Mouse (Mus musculus): ENCODE measurements at regions not wholly inside any gene's neighbourhood (a gene's known extent, or its start where the extent isn't known, plus 50 kb on each side); places are given as distances from the start of the nearest gene placed in this dataset.
A peak's percentile ranks its signal among the peaks of the same experiment; 100 is the strongest.

DNA sequence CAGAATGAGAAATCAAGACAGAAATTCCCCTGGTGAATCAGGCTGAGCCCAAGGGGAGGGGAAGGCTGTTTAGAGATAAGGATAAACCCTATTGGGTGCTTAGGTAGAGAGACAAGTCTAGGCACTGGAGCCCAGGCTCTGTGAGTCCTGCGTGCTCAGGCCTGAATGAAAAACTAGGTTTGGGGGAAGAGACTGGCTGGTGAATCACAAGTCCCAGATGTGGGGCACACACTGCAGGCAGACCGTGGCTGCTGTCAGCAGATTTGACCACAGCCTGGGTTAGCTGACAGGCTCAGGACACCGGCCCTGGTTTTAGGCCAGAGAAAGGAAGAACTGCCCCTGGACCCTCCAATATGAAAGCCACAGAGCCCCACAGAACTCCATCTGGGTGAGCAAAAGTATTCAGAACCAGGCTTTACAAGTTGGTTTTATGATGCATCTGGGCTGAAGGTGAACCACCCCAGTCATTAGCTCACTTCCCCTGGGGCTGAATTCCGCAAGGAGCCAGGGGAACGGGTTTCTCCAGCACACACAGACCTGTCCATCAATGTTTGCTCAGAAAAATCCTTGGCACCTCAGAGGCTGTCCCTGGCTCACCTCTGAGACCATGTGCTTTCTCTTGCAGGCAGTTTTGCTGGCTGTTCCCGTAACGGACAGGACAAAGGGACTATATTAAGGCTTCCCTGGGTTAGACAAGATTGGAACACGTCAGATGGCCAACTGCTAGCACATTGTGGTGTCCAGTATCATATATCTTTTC, 73.8 kb upstream of the Eif4g2 start:
- WGBS, result 37% methylated on average over 8 of the region's 8 CpGs
- Histone ChIP-seq H3K27me3 (replicated peaks) (no peaks in the 10 kb centered on the region), H3K9ac (no peak overlapping the region), H3K27ac (peak overlapping the region; percentile 79), H3K4me1 (replicated peaks) (peaks cover 21% of the 10 kb centered on the region), H3K9me3 (no peaks in the 10 kb centered on the region), H3K36me3 (no peaks in the 10 kb centered on the region), H3K4me3 (replicated peaks) (no peak overlapping the region), H3K4me2 (replicated peaks) (peak overlapping the region; percentile 19; the same call in 1 of the 2 replicates)
- peak; percentile 76 for ATAC-seq

DNA sequence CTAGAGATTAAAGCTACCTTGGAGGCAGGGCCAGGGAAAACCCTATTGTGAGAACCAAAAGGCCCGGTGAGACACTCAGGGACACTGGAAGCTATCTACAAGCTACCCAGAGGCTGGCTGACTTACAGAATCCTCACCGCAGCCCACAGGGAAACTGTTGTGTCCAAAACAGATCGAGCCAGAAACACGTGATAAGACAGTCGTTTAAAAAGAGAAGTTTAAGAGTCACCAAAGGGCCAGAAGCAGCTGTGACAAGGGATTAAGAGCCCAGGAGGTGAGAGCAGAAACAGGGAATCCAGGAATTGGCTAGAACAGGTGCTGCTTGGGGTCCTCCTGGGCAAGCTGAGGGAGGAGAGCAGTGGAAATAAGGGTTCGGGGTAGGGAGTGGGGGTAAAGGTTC, 73.2 kb upstream of the Eif4g2 start:
- WGBS, result 61% methylated on average over 6 of the region's 6 CpGs
- Histone ChIP-seq H3K27ac (0 out of 2 replicates have a peak overlapping the region, but pooled peaks have one; percentile 79), H3K9ac (no peak overlapping the region), H3K4me2 (replicated peaks) (no peak overlapping the region), H3K36me3 (no peaks in the 10 kb centered on the region), H3K4me1 (replicated peaks) (peaks cover 21% of the 10 kb centered on the region), H3K27me3 (replicated peaks) (no peaks in the 10 kb centered on the region), H3K4me3 (replicated peaks) (no peak overlapping the region), H3K9me3 (no peaks in the 10 kb centered on the region)
- no peak for ATAC-seq

DNA sequence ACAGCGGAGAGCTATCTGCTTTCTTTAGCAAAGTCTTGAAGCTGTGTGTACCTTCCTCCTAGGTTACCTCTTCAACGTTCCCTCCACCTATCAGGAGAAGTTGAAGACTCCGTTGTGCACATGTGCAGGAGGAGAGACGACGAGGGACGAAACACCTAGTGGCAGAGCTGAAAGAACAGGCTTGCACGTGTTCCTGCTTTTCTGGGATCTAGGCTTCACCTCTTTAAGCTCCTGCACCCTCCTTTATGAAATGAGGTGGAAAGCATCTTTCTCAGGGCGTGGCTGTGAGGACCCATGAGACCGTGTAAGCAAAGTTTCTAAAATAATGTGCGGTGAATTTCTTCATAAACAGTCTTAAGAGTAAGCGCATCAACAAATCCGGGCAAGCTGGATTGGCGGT, 71.4 kb upstream of the Eif4g2 start:
- Histone ChIP-seq H3K4me1 (replicated peaks) (peaks cover 21% of the 10 kb centered on the region), H3K4me3 (replicated peaks) (no peak overlapping the region), H3K9me3 (no peaks in the 10 kb centered on the region), H3K9ac (no peak overlapping the region), H3K27me3 (replicated peaks) (no peaks in the 10 kb centered on the region), H3K27ac (no peak overlapping the region), H3K36me3 (no peaks in the 10 kb centered on the region), H3K4me2 (replicated peaks) (no peak overlapping the region)
- no peak for ATAC-seq
- 80% methylated on average over 13 of the region's 13 CpGs for WGBS

DNA sequence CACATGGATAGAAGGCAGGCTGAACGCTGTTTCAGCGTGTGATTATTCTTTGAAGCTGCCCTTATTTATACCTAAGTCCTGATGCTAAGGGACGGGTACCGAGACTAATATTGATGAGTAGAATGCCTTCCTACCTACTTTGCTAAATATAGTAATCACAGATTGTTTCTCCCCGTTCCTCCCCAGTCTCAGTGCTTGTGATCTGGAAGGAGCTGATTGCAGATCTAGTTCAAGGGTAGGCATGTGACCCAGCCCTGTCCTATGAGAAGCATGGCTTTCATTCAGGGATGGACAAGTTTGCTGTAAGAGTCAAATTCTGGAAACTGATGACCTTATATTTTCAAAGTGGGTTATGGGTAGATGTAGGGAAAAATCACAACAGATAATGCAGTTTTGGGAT, 67.7 kb upstream of the Eif4g2 start:
- WGBS, result 81% methylated on average over 5 of the region's 5 CpGs
- no peak for ATAC-seq
- no peak overlapping the region for H3K4me3 ChIP-seq (replicated peaks)
- no peak overlapping the region for H3K27ac ChIP-seq
- H3K36me3 ChIP-seq, result no peaks in the 10 kb centered on the region
- H3K9me3 ChIP-seq, result no peaks in the 10 kb centered on the region
- no peaks in the 10 kb centered on the region for H3K4me1 ChIP-seq (replicated peaks)
- no peak overlapping the region for H3K9ac ChIP-seq
- H3K27me3 ChIP-seq (replicated peaks), result no peaks in the 10 kb centered on the region
- H3K4me2 ChIP-seq (replicated peaks), result no peak overlapping the region

DNA sequence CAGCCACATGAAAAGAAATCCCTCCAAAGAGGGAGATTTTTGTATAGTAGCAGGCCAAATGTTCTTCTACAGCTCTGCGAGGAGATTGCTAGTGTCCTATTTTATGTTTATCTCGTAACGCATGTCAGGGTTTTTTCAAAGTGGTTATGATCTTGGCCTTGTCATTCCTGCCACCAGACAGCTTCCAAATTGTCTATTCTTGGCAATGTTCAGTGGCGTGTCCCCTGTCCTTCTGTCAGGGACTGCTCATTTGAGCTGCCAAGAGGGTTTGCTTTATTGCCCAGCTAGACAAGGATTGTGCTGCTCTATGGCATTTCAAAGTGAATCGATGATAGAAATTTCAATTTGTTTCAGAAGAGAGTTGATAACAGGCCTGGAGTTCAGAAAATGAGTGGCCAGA, 67.3 kb upstream of the Eif4g2 start:
- Histone ChIP-seq H3K9me3 (no peaks in the 10 kb centered on the region), H3K27ac (no peak overlapping the region), H3K4me1 (replicated peaks) (no peaks in the 10 kb centered on the region), H3K9ac (no peak overlapping the region), H3K4me3 (replicated peaks) (no peak overlapping the region), H3K4me2 (replicated peaks) (no peak overlapping the region), H3K27me3 (replicated peaks) (no peaks in the 10 kb centered on the region), H3K36me3 (no peaks in the 10 kb centered on the region)
- 78% methylated on average over 5 of the region's 5 CpGs for WGBS
- no peak for ATAC-seq

DNA sequence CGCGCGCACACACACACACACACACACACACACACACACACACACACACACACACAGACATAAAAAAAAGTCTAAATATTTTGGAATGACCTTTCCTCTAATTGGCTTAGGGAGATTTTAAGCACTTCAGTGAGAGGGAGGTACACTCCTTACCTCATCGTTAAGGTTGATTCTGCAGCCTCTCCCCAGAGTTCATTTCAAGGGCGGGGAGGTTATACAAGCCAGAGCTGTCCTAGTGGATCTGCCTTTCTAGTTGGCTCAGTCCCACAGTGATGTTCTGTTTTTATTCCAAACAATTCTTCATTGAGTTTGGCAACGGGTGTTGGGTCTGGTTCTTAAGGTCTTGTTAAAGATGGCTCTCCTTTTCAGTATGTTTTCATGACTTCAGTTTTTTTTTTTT, 64.8 kb upstream of the Eif4g2 start:
- no peak overlapping the region for H3K4me2 ChIP-seq (replicated peaks)
- no peaks in the 10 kb centered on the region for H3K4me1 ChIP-seq (replicated peaks)
- peak; percentile 59; the same call in 1 of the 2 replicates for ATAC-seq
- no peaks in the 10 kb centered on the region for H3K36me3 ChIP-seq
- no peak overlapping the region for H3K9ac ChIP-seq
- H3K9me3 ChIP-seq, result no peaks in the 10 kb centered on the region
- H3K4me3 ChIP-seq (replicated peaks), result no peak overlapping the region
- H3K27me3 ChIP-seq (replicated peaks), result no peaks in the 10 kb centered on the region
- WGBS, result 69% methylated on average over 6 of the region's 6 CpGs
- H3K27ac ChIP-seq, result 0 out of 2 replicates have a peak overlapping the region, but pooled peaks have one; percentile 9

DNA sequence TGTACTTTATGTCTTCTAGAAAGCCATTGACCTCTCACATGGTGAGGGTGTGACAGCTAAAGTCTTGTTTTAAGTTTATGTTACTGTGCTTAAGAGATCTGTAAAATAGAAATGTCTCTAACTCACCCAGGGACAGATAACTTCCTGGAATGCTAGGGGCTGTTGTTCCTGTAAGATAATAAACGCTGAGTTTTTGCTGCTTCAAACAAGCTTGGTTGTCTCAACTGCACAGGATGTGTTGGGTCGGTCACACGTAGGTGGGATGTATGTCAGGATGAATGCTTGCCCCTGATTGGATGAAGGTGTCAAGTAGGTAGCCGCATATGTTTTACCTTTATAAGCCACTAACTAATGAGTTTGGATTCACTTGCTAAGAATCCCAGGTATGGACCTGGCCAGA, 63.8 kb upstream of the Eif4g2 start:
- no peak overlapping the region for H3K4me3 ChIP-seq (replicated peaks)
- no peak overlapping the region for H3K27ac ChIP-seq
- no peak for ATAC-seq
- H3K9me3 ChIP-seq, result no peaks in the 10 kb centered on the region
- H3K27me3 ChIP-seq (replicated peaks), result no peaks in the 10 kb centered on the region
- H3K4me2 ChIP-seq (replicated peaks), result no peak overlapping the region
- H3K36me3 ChIP-seq, result no peaks in the 10 kb centered on the region
- WGBS, result 64% methylated on average over 4 of the region's 4 CpGs
- no peaks in the 10 kb centered on the region for H3K4me1 ChIP-seq (replicated peaks)
- no peak overlapping the region for H3K9ac ChIP-seq

DNA sequence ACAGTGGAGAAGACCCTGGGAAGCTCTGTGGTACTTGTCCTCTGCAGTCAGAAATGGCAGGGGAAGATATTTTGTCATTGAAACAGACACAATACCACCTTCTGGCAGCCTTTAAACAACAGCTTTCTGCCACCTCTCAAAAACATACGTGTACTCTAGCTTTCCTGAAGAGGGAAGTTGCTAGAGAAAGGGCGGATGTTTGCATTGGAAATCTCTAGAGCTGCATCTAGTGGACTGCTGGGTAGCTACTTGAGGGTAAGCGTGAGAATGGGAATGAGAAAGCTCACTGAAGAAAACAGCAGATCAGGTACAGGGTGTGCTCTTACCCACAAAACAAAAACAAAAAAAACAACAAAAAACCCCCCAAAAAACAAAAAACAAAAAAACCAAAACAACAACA, 61.4 kb upstream of the Eif4g2 start:
- no peaks in the 10 kb centered on the region for H3K27me3 ChIP-seq (replicated peaks)
- H3K9ac ChIP-seq, result no peak overlapping the region
- no peaks in the 10 kb centered on the region for H3K4me1 ChIP-seq (replicated peaks)
- H3K9me3 ChIP-seq, result no peaks in the 10 kb centered on the region
- H3K4me3 ChIP-seq (replicated peaks), result no peak overlapping the region
- H3K27ac ChIP-seq, result no peak overlapping the region
- no peak for ATAC-seq
- H3K4me2 ChIP-seq (replicated peaks), result no peak overlapping the region
- WGBS, result 68% methylated on average over 3 of the region's 3 CpGs
- no peaks in the 10 kb centered on the region for H3K36me3 ChIP-seq

DNA sequence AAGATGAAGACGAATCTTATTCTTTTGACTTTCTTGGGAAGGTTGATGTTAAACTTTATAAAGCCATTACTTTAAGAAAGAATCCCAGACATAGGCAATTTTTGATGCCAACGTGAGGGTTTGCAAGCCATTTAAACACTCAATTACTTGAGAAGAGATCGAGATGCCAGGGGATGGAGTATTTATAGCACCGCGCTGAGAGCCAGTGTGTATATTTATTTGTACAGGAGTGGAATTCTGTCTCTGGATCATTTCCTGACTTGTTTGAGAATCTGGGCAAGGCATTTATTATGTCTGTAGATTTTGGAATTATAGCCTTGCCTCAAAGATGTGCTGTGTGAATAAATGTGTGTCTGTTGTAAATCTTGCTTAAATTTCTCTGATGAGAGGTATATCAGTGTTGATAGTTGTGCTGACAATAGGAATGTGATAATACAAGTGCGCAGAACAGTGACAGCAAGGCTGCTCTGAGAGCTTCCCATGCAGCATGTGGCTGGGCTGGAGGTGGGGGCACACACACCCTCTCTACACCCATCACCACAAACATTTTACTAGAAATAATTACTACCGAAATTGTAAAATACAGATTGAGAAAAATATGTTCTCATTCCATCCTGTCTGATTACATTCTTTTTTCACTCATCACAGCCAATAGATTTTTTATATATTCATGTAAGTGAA, 58.6 kb upstream of the Eif4g2 start:
- Histone ChIP-seq H3K36me3 (no peaks in the 10 kb centered on the region), H3K9me3 (no peaks in the 10 kb centered on the region), H3K4me3 (replicated peaks) (no peak overlapping the region), H3K9ac (no peak overlapping the region), H3K4me2 (replicated peaks) (no peak overlapping the region), H3K4me1 (replicated peaks) (no peaks in the 10 kb centered on the region), H3K27me3 (replicated peaks) (no peaks in the 10 kb centered on the region), H3K27ac (no peak overlapping the region)
- ATAC-seq, result no peak
- 49% methylated on average over 7 of the region's 7 CpGs for WGBS

DNA sequence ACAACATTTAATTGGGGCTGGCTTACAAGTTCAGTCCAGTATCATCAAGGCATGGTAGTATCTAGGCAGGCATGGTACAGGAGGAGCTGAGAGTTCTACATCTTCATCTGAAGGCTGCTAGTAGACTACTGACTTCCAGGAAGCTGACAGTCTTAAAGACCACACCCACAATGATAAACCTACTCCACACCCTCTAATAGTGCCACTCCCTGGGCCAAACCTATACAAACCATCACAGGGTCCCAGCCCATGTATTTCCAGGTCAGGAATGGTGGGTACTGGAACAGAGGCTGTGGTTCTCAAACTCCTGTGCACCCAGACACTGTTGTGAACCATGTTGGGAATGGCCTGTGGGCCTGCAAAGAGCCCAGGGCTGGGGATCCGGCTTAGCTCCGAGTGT, 55.2 kb upstream of the Eif4g2 start:
- Histone ChIP-seq H3K4me1 (replicated peaks) (no peaks in the 10 kb centered on the region), H3K4me3 (replicated peaks) (no peak overlapping the region), H3K9ac (no peak overlapping the region), H3K4me2 (replicated peaks) (no peak overlapping the region), H3K27ac (no peak overlapping the region), H3K9me3 (no peaks in the 10 kb centered on the region), H3K27me3 (replicated peaks) (no peaks in the 10 kb centered on the region), H3K36me3 (no peaks in the 10 kb centered on the region)
- 95% methylated on average over 2 of the region's 2 CpGs for WGBS
- peak; percentile 70 for ATAC-seq

DNA sequence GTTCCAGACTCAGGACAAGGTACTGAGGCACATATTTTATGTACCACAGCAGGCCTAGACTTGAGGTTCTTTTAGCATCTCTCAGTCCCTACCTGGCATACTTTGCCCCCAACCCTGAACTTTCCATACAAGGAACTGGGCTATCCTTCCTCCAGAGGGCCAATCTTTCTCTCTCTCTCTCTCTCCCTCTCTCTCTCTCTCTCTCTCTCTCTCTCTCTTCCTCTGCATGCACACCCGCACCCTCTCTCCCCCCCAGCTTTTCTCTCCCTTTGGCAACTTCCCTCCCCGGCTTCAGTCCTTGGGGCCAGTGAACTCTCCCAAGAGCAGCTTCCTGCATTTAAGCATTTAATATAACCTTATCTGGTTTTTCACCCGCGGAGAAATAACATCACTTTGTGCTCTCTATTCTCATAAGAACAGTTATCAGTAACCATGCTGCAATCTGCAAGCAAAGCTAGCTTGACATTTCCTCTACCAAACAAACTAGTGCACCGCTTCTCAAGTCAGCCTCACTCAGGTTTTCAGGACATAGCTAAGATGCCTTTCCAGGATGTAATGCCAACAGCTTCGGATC, 53.3 kb upstream of the Eif4g2 start:
- 59% methylated on average over 6 of the region's 6 CpGs for WGBS
- Histone ChIP-seq H3K4me1 (replicated peaks) (no peaks in the 10 kb centered on the region), H3K27me3 (replicated peaks) (no peaks in the 10 kb centered on the region), H3K9me3 (no peaks in the 10 kb centered on the region), H3K4me3 (replicated peaks) (no peak overlapping the region), H3K27ac (no peak overlapping the region), H3K36me3 (no peaks in the 10 kb centered on the region), H3K9ac (no peak overlapping the region), H3K4me2 (replicated peaks) (no peak overlapping the region)
- ATAC-seq, result no peak

DNA sequence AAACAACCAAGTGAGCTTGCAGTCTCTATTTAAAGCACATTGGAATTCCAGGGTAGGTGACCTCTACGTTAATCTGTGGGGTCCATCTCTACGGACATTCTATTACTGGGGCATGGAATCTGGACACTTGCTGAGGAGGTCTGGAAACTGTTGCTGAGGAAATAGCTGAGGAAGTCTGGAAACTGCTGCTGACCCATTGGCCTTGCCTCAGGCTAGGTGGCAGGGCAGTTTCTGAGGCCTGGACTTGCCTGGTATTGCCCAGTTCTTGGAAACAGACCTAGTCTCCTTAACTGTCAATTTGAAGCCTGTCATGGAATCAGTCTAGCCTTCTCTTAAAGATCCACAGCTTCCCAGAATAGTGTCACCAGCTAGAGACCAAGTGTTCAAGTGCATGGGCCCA, 51.7 kb upstream of the Eif4g2 start:
- WGBS, result 87% methylated on average over 2 of the region's 2 CpGs

More for the DNA sequence above, 51.7 kb upstream of the Eif4g2 start:
- no peaks in the 10 kb centered on the region for H3K36me3 ChIP-seq
- H3K4me2 ChIP-seq (replicated peaks), result no peak overlapping the region
- H3K27me3 ChIP-seq (replicated peaks), result no peaks in the 10 kb centered on the region
- H3K4me3 ChIP-seq (replicated peaks), result no peak overlapping the region
- H3K4me1 ChIP-seq (replicated peaks), result no peaks in the 10 kb centered on the region
- H3K9me3 ChIP-seq, result no peaks in the 10 kb centered on the region
- no peak overlapping the region for H3K27ac ChIP-seq
- no peak for ATAC-seq
- H3K9ac ChIP-seq, result no peak overlapping the region
